Mouse (Mus musculus) C2C12 (cell line): ENCODE data around the gene Grk3.

Experiments used
- CTCF ChIP-seq: IDR thresholded peaks from one replicate; pipeline ENCODE4 v1.5.1; 2011; ENCODE audit not compliant: control insufficient read depth, insufficient read depth, insufficient read length
- FOSL1 ChIP-seq: IDR thresholded peaks from one replicate; pipeline ENCODE4 v1.8.0; 2011; ENCODE audit warnings: mild to moderate bottlenecking, low read length; ENCODE audit not compliant: poor library complexity, insufficient read depth, severe bottlenecking
- MYOG ChIP-seq: IDR thresholded peaks from one replicate; pipeline ENCODE4 v1.6.1; 2011; ENCODE audit not compliant: control insufficient read depth, insufficient read length; ENCODE audit errors: extremely low read depth

GRCm38 (mm10) chr5:112991245-112991644 lies 24.3 kb downstream of the Grk3 start:
- TF ChIP-seq MYOG (no peak), CTCF (no peak), FOSL1 (no peak)
